Mouse (Mus musculus): Measurements from ENCODE around the gene Lst1. TPM values are rescaled to one million over a fixed set of nuclear protein-coding genes. Genes with fewer than 3 reads are reported as not detected.

Gene Lst1
- polyA plus RNA-seq, 1 experiment from 2014 or later: 7.3 TPM

GRCm38 (mm10) chr17:35232659-35233058 lies 44.4 kb upstream of the Lst1 start:
- H3K27ac ChIP-seq (ENCODE audit: low read depth, low read length): no peak overlapping the region
- H3K27me3 ChIP-seq (replicated peaks; ENCODE audit: control insufficient read depth, insufficient read depth, low read length): no peaks in the 10 kb centered on the region
- no peak overlapping the region for H3K9ac ChIP-seq (ENCODE audit: low read depth, low read length)
- WGBS: 84% methylated on average over 5 of the region's 5 CpGs
- no peak for ATAC-seq
- H3K4me2 ChIP-seq (ENCODE audit: low read length): no peak overlapping the region
- no peaks in the 10 kb centered on the region for H3K9me3 ChIP-seq (ENCODE audit: control insufficient read depth, low read length)
- no peak overlapping the region for H3K4me3 ChIP-seq (ENCODE audit: low read length)
- peaks cover 27% of the 10 kb centered on the region for H3K4me1 ChIP-seq (ENCODE audit: control insufficient read depth, insufficient read depth, low read depth, low read length)
- H3K36me3 ChIP-seq (ENCODE audit: control insufficient read depth, insufficient read depth, low read length): peaks cover 14% of the 10 kb centered on the region

- H3K36me3 ChIP-seq (ENCODE audit: control insufficient read depth, insufficient read depth, low read length): peaks cover 16% of the 10 kb centered on the region
- 11% methylated on average over 12 of the region's 12 CpGs for WGBS
- no peak overlapping the region for H3K4me3 ChIP-seq (ENCODE audit: low read length)
- ATAC-seq: no peak
- H3K9me3 ChIP-seq (ENCODE audit: control insufficient read depth, low read length): no peaks in the 10 kb centered on the region
- no peaks in the 10 kb centered on the region for H3K27me3 ChIP-seq (replicated peaks; ENCODE audit: control insufficient read depth, insufficient read depth, low read length)
- H3K27ac ChIP-seq (ENCODE audit: low read depth, low read length): no peak overlapping the region
- peak overlapping the region; percentile 39 for H3K4me2 ChIP-seq (ENCODE audit: low read length)
- peaks cover 22% of the 10 kb centered on the region for H3K4me1 ChIP-seq (ENCODE audit: control insufficient read depth, insufficient read depth, low read depth, low read length)
- peak overlapping the region; percentile 11; the same call in 1 of the 2 replicates for H3K9ac ChIP-seq (ENCODE audit: low read depth, low read length)
Observed at GRCm38 (mm10) chr17:35232043-35232442, 43.8 kb upstream of the Lst1 start.

- Histone ChIP-seq H3K36me3 (ENCODE audit: control insufficient read depth, insufficient read depth, low read length) (peaks cover 16% of the 10 kb centered on the region), H3K4me3 (ENCODE audit: low read length) (no peak overlapping the region), H3K27ac (ENCODE audit: low read depth, low read length) (no peak overlapping the region), H3K9me3 (ENCODE audit: control insufficient read depth, low read length) (no peaks in the 10 kb centered on the region), H3K27me3 (replicated peaks; ENCODE audit: control insufficient read depth, insufficient read depth, low read length) (no peaks in the 10 kb centered on the region), H3K4me2 (ENCODE audit: low read length) (no peak overlapping the region), H3K4me1 (ENCODE audit: control insufficient read depth, insufficient read depth, low read depth, low read length) (peaks cover 16% of the 10 kb centered on the region), H3K9ac (ENCODE audit: low read depth, low read length) (no peak overlapping the region)
- WGBS: 92% methylated on average over 10 of the region's 10 CpGs
- ATAC-seq: no peak
Observed at GRCm38 (mm10) chr17:35231022-35231421, 42.8 kb upstream of the Lst1 start.

- no peak for ATAC-seq
- Histone ChIP-seq H3K4me3 (ENCODE audit: low read length) (no peak overlapping the region), H3K4me1 (ENCODE audit: control insufficient read depth, insufficient read depth, low read depth, low read length) (no peaks in the 10 kb centered on the region; the same call in none of the 2 replicates), H3K9me3 (ENCODE audit: control insufficient read depth, low read length) (no peaks in the 10 kb centered on the region), H3K27ac (ENCODE audit: low read depth, low read length) (no peak overlapping the region), H3K4me2 (ENCODE audit: low read length) (no peak overlapping the region), H3K9ac (ENCODE audit: low read depth, low read length) (no peak overlapping the region), H3K36me3 (ENCODE audit: control insufficient read depth, insufficient read depth, low read length) (peaks cover 16% of the 10 kb centered on the region), H3K27me3 (replicated peaks; ENCODE audit: control insufficient read depth, insufficient read depth, low read length) (no peaks in the 10 kb centered on the region)
- WGBS: 89% methylated on average over 14 of the region's 14 CpGs
Observed at GRCm38 (mm10) chr17:35226561-35227046, 38.4 kb upstream of the Lst1 start.

- ATAC-seq: no peak
- Histone ChIP-seq H3K9me3 (ENCODE audit: control insufficient read depth, low read length) (no peaks in the 10 kb centered on the region), H3K4me1 (ENCODE audit: control insufficient read depth, insufficient read depth, low read depth, low read length) (no peaks in the 10 kb centered on the region), H3K27ac (ENCODE audit: low read depth, low read length) (no peak overlapping the region), H3K9ac (ENCODE audit: low read depth, low read length) (no peak overlapping the region), H3K4me3 (ENCODE audit: low read length) (no peak overlapping the region), H3K36me3 (ENCODE audit: control insufficient read depth, insufficient read depth, low read length) (peaks cover 12% of the 10 kb centered on the region), H3K27me3 (replicated peaks; ENCODE audit: control insufficient read depth, insufficient read depth, low read length) (no peaks in the 10 kb centered on the region), H3K4me2 (ENCODE audit: low read length) (no peak overlapping the region)
- 97% methylated on average over 5 of the region's 5 CpGs for WGBS
Observed at GRCm38 (mm10) chr17:35225456-35225855, 37.2 kb upstream of the Lst1 start.

- Histone ChIP-seq H3K27ac (ENCODE audit: low read depth, low read length) (no peak overlapping the region), H3K4me1 (ENCODE audit: control insufficient read depth, insufficient read depth, low read depth, low read length) (no peaks in the 10 kb centered on the region), H3K4me3 (ENCODE audit: low read length) (no peak overlapping the region), H3K9ac (ENCODE audit: low read depth, low read length) (no peak overlapping the region), H3K9me3 (ENCODE audit: control insufficient read depth, low read length) (no peaks in the 10 kb centered on the region), H3K27me3 (replicated peaks; ENCODE audit: control insufficient read depth, insufficient read depth, low read length) (no peaks in the 10 kb centered on the region), H3K4me2 (ENCODE audit: low read length) (no peak overlapping the region), H3K36me3 (ENCODE audit: control insufficient read depth, insufficient read depth, low read length) (peaks cover 12% of the 10 kb centered on the region)
- ATAC-seq: no peak
- 98% methylated on average over 4 of the region's 4 CpGs for WGBS
Observed at GRCm38 (mm10) chr17:35224641-35225040, 36.4 kb upstream of the Lst1 start.

GRCm38 (mm10) chr17:35222299-35222698 lies 34.1 kb upstream of the Lst1 start:
- H3K27me3 ChIP-seq (replicated peaks; ENCODE audit: control insufficient read depth, insufficient read depth, low read length): no peaks in the 10 kb centered on the region
- no peaks in the 10 kb centered on the region for H3K4me1 ChIP-seq (ENCODE audit: control insufficient read depth, insufficient read depth, low read depth, low read length)
- 65% methylated on average over 6 of the region's 6 CpGs for WGBS
- no peak for ATAC-seq
- H3K9me3 ChIP-seq (ENCODE audit: control insufficient read depth, low read length): no peaks in the 10 kb centered on the region
- H3K36me3 ChIP-seq (ENCODE audit: control insufficient read depth, insufficient read depth, low read length): peaks cover under 1% of the 10 kb centered on the region; the same call in 1 of the 2 replicates
- H3K27ac ChIP-seq (ENCODE audit: low read depth, low read length): no peak overlapping the region
- H3K9ac ChIP-seq (ENCODE audit: low read depth, low read length): no peak overlapping the region
- no peak overlapping the region for H3K4me3 ChIP-seq (ENCODE audit: low read length)
- H3K4me2 ChIP-seq (ENCODE audit: low read length): no peak overlapping the region

GRCm38 (mm10) chr17:35220156-35220952 lies 32.1 kb upstream of the Lst1 start, which contains the start of gene Gm16181:
TSS of gene Gm16181 (plus strand) at chr17:35220834.
- no peaks in the 10 kb centered on the region for H3K9me3 ChIP-seq (ENCODE audit: control insufficient read depth, low read length)

GRCm38 (mm10) chr17:35219601-35220041 lies 31.4 kb upstream of the Lst1 start:
- no peak overlapping the region for H3K27ac ChIP-seq (ENCODE audit: low read depth, low read length)
- H3K9ac ChIP-seq (ENCODE audit: low read depth, low read length): no peak overlapping the region
- no peak for ATAC-seq
- no peaks in the 10 kb centered on the region for H3K27me3 ChIP-seq (replicated peaks; ENCODE audit: control insufficient read depth, insufficient read depth, low read length)
- H3K9me3 ChIP-seq (ENCODE audit: control insufficient read depth, low read length): no peaks in the 10 kb centered on the region
- H3K4me1 ChIP-seq (ENCODE audit: control insufficient read depth, insufficient read depth, low read depth, low read length): no peaks in the 10 kb centered on the region
- no peak overlapping the region for H3K4me3 ChIP-seq (ENCODE audit: low read length)
- no peak overlapping the region for H3K4me2 ChIP-seq (ENCODE audit: low read length)
- no peaks in the 10 kb centered on the region for H3K36me3 ChIP-seq (ENCODE audit: control insufficient read depth, insufficient read depth, low read length)
- 84% methylated on average over 6 of the region's 6 CpGs for WGBS

More at GRCm38 (mm10) chr17:35220156-35220952, 32.1 kb upstream of the Lst1 start, which contains the start of gene Gm16181:
- Histone ChIP-seq H3K4me2 (ENCODE audit: low read length) (no peak within 1 kb of the TSS), H3K27ac (ENCODE audit: low read depth, low read length) (no peak within 1 kb of the TSS), H3K9ac (ENCODE audit: low read depth, low read length) (no peak within 1 kb of the TSS), H3K36me3 (ENCODE audit: control insufficient read depth, insufficient read depth, low read length) (no peaks in the 10 kb centered on the region), H3K4me1 (ENCODE audit: control insufficient read depth, insufficient read depth, low read depth, low read length) (no peaks in the 10 kb centered on the region), H3K4me3 (ENCODE audit: low read length) (no peak within 1 kb of the TSS), H3K27me3 (replicated peaks; ENCODE audit: control insufficient read depth, insufficient read depth, low read length) (no peaks in the 10 kb centered on the region)
- no peak for ATAC-seq
- 79% methylated on average over 28 of the region's 28 CpGs for WGBS

Measured in hindbrain, embryonic 16.5 days (tissue).